Mouse (Mus musculus) E14TG2a.4 (cell line): Measurements from ENCODE around the gene Ccdc141.
"Not testable (repeated sequence)": the region's sequence is repeated elsewhere in the genome, so short reads cannot be mapped to it uniquely, and the experiment has no call there.

ENCODE experiments used
- H3K27me3 ChIP-seq: 2 replicates; pipeline ENCODE4 v1.6.1; 2014; ENCODE audit warnings: low read length, control low read depth; ENCODE audit not compliant: insufficient read depth
- H3K36me3 ChIP-seq: 2 replicates; pipeline ENCODE4 v1.6.1; 2014; ENCODE audit warnings: low read length, control low read depth; ENCODE audit not compliant: insufficient read depth
- H3K4me1 ChIP-seq: replicated peaks from 2 replicates; pipeline ENCODE4 v1.6.1; 2014; ENCODE audit warnings: low read depth, low read length, control low read depth
- H3K4me3 ChIP-seq: replicated peaks from 2 replicates; pipeline ENCODE4 v1.5.1; 2014; ENCODE audit warnings: mild to moderate bottlenecking, low read length
- H3K9me3 ChIP-seq: 2 replicates; pipeline ENCODE4 v1.6.1; 2014; ENCODE audit warnings: low read length, control low read depth
- CTCF ChIP-seq: conservative IDR thresholded peaks from 2 replicates; pipeline ENCODE4 v1.5.1; 2014; ENCODE audit warnings: low read length
- NANOG ChIP-seq: IDR thresholded peaks from 2 replicates; pipeline ENCODE4 v1.6.1; 2014; ENCODE audit warnings: borderline replicate concordance, low read length, mixed read lengths
- POU5F1 ChIP-seq: IDR thresholded peaks from 2 replicates; pipeline ENCODE4 v1.6.1; 2014; ENCODE audit warnings: low read length, borderline replicate concordance

The Ccdc141 gene

GRCm38 (mm10) chr2:77033322-77034060 is 136.9 kb downstream of the Ccdc141 start:
- H3K4me3 ChIP-seq = no peak overlapping the region
- H3K9me3 ChIP-seq = no peaks in the 10 kb centered on the region
- TF ChIP-seq POU5F1 (no peak), CTCF (no peak), NANOG (no peak)
- H3K4me1 ChIP-seq = no peaks in the 10 kb centered on the region
- no peaks in the 10 kb centered on the region for H3K27me3 ChIP-seq
- no peaks in the 10 kb centered on the region for H3K36me3 ChIP-seq

GRCm38 (mm10) chr2:77020649-77021048 is 149.8 kb downstream of the Ccdc141 start:
- H3K4me3 ChIP-seq = no peak overlapping the region
- no peaks in the 10 kb centered on the region for H3K36me3 ChIP-seq
- TF ChIP-seq NANOG = no peak
- TF ChIP-seq POU5F1 = no peak
- no peak for TF ChIP-seq CTCF
- peaks cover 17% of the 10 kb centered on the region; the same call in 1 of the 2 replicates for H3K4me1 ChIP-seq
- H3K27me3 ChIP-seq = no peaks in the 10 kb centered on the region
- H3K9me3 ChIP-seq = no peaks in the 10 kb centered on the region

DNA sequence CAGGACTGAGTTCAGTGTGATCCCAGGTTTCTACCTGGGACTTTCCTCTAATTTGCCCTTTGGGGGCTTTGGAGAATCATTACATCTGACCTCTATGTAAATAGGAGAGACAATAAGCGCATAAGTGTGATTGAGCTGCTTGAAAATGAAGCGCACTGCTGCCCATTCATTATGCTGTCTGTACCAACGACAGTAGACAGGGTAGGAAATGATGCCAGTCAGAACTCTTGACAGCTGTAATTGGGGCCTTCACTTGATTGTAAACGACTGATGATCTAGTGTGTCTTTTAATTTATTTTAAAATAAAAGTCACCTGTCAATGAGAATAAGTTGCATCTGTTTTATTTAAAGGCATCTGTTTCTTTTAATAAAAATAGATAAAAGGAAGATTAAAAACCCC is 152.7 kb downstream of the Ccdc141 start:
- TF ChIP-seq POU5F1 = no peak
- no peak for TF ChIP-seq NANOG
- TF ChIP-seq CTCF = no peak
- Histone ChIP-seq H3K4me3 (no peak overlapping the region), H3K9me3 (no peaks in the 10 kb centered on the region), H3K27me3 (no peaks in the 10 kb centered on the region), H3K4me1 (peaks cover 19% of the 10 kb centered on the region; the same call in 1 of the 2 replicates), H3K36me3 (no peaks in the 10 kb centered on the region)

DNA sequence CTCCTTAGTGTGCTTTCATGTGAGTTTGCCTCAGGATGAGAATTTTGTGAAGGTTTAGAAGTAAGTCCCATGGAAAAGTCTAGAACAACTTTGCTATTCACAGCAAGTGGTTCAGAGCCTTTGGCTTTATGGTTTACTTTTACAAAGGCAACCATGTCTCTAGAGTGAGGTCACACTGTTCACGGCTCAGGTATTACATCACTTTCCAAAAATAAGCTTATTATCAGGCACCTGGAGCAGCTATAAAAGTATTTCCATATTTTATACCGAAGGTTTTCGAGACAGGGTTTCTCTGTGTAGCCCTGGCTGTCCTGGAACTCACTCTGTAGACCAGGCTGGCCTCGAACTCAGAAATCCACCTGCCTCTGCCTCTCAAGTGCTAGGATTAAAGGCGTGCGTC is 157.0 kb downstream of the Ccdc141 start:
- H3K9me3 ChIP-seq, H3K4me3 ChIP-seq, H3K27me3 ChIP-seq, H3K36me3 ChIP-seq: not testable (repeated sequence)
- peaks cover 18% of the 10 kb centered on the region for H3K4me1 ChIP-seq

DNA sequence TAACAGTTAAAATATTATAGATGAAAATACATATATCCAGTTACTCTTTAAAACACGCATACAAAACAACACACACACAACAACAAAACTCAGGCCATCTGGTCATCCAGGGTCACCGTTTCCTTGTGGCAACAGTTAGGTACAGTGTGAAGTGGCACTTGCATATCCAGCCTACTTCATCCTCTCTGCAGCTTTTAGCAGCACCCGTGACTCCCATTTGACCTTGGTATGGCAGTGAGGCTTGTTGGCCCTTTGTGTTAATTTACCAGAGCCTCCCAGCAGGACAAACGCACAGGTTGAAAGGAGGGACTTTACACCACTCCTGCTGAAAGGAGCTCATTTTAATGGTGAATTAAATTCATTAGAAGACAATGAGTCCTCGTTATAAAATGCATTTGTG is 158.5 kb downstream of the Ccdc141 start:
- H3K9me3 ChIP-seq = no peaks in the 10 kb centered on the region
- no peak overlapping the region for H3K4me3 ChIP-seq
- H3K27me3 ChIP-seq = no peaks in the 10 kb centered on the region
- peaks cover 13% of the 10 kb centered on the region for H3K4me1 ChIP-seq
- no peaks in the 10 kb centered on the region for H3K36me3 ChIP-seq
- TF ChIP-seq CTCF (no peak), NANOG (0 out of 2 replicates have a peak, but pooled peaks have one; percentile 40)

DNA sequence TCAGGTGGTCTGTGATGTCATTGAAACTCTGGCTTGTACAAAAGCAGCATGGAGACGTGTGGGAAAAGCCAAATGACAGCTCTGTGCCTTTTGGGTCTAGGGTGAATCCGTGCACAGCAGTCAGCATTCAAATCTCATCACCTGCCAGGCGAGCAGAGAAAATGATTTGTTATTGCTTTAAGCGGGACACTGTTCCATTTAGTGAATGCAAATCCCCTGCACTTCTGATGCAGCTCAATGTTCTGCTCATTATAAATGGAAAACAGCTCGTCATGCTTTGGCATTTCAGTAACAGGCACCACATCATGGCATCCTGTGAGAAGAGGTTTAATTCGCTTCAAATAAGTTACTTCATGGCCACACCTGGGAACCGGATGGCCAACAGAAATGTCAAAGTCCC is 163.4 kb downstream of the Ccdc141 start:
- no peak for TF ChIP-seq CTCF
- TF ChIP-seq POU5F1 = no peak
- TF ChIP-seq NANOG = no peak
- H3K27me3 ChIP-seq = no peaks in the 10 kb centered on the region
- no peaks in the 10 kb centered on the region for H3K9me3 ChIP-seq

GRCm38 (mm10) chr2:77003148-77003547 is 167.3 kb downstream of the Ccdc141 start:
- TF ChIP-seq NANOG (no peak), CTCF (no peak), POU5F1 (no peak)
- no peaks in the 10 kb centered on the region for H3K4me1 ChIP-seq
- H3K4me3 ChIP-seq = no peak overlapping the region
- H3K36me3 ChIP-seq = no peaks in the 10 kb centered on the region
- H3K9me3 ChIP-seq = no peaks in the 10 kb centered on the region
- no peaks in the 10 kb centered on the region for H3K27me3 ChIP-seq

More for the DNA sequence above, 163.4 kb downstream of the Ccdc141 start:
- Histone ChIP-seq H3K4me1 (peaks cover 5% of the 10 kb centered on the region), H3K36me3 (no peaks in the 10 kb centered on the region), H3K4me3 (no peak overlapping the region)

DNA sequence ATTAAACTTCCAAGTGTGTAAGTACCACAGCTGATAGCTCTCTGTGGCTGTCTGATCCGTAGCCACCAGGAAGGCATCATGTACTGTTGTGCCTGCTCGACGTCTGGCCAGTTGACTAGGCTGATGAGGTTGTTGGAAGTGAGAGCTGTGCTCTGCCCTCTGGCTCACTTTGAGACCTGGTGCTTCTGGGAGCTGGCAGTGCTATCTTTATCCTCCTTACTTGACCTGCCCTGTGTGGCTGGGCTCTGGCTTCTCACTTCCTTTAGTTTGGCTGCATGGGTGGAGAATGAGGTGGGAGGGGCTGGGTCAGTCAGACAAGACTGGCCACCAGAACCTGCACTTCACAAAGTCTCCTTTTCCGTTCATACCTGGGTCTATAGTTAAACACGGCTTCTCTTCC is 172.1 kb downstream of the Ccdc141 start:
- Histone ChIP-seq H3K4me1 (no peaks in the 10 kb centered on the region), H3K4me3 (no peak overlapping the region), H3K27me3 (no peaks in the 10 kb centered on the region), H3K9me3 (no peaks in the 10 kb centered on the region), H3K36me3 (no peaks in the 10 kb centered on the region)
- TF ChIP-seq NANOG (no peak), CTCF (no peak), POU5F1 (no peak)
